27 mouse cellular contexts compared by ENCODE assay signal in genomic region chr12:102571666-102572065, GRCm38 (mm10). TPM values are rescaled to one million over a fixed set of nuclear protein-coding genes. Genes with fewer than 3 reads are reported as not detected.
"Had no signal": no experiment of that assay in that cellular context is flagged by ENCODE, and none has a peak within 500 bp of the region (broad histone marks: within the 10 kb centered on the region; RNA-seq: fewer than 3 reads in every experiment).

No protein-coding gene starts in this region.

- H3K27ac ChIP-seq: heart, embryonic 10.5 days; hindbrain, embryonic 10.5 days; hindbrain, embryonic 12.5 days; hindbrain, embryonic 14.5 days; intestine, embryonic 15.5 days; layer of hippocampus, adult 2 months; limb, embryonic 13.5 days had no signal

- H3K9me3 ChIP-seq: heart, embryonic 10.5 days; heart, embryonic 12.5 days; hindbrain, embryonic 10.5 days; hindbrain, embryonic 12.5 days; intestine, embryonic 15.5 days; limb, embryonic 13.5 days had no signal

- H3K4me3 ChIP-seq: heart, embryonic 10.5 days; heart, embryonic 12.5 days; hindbrain, embryonic 10.5 days; hindbrain, embryonic 12.5 days; intestine, embryonic 15.5 days; layer of hippocampus, adult 2 months; limb, embryonic 13.5 days had no signal

- DNase-seq: forebrain, postnatal 0 days; gastrocnemius, postnatal 10 days; gastrocnemius, postnatal 25 days; heart, adult 18-20 months; heart, postnatal 10 days; heart, postnatal 4 days; kidney, adult 18-20 months; kidney, adult 8-10 months; kidney, postnatal 10 days; kidney, postnatal 25 days; kidney, postnatal 4 days; layer of hippocampus, postnatal 36 days; left cerebral cortex, postnatal 4 days had no signal

- H3K36me3 ChIP-seq: heart, embryonic 10.5 days; heart, embryonic 12.5 days had no signal

- H3K4me1 ChIP-seq: hindbrain, embryonic 12.5 days; intestine, embryonic 15.5 days; limb, embryonic 13.5 days had no signal

- H3K9ac ChIP-seq: forebrain, postnatal 0 days; heart, embryonic 12.5 days; hindbrain, embryonic 12.5 days; hindbrain, embryonic 14.5 days; intestine, embryonic 15.5 days; limb, embryonic 13.5 days had no signal

- H3K27me3 ChIP-seq: heart, embryonic 12.5 days; hindbrain, embryonic 12.5 days; intestine, embryonic 15.5 days; limb, embryonic 13.5 days had no signal

- ATAC-seq: forebrain, postnatal 0 days; hindbrain, embryonic 16.5 days; inflammation-experienced regulatory T-cells, adult 6 months; intestine, embryonic 15.5 days; intestine, postnatal 0 days had no signal

- H3K4me2 ChIP-seq: heart, embryonic 12.5 days; hindbrain, embryonic 12.5 days; hindbrain, embryonic 14.5 days; intestine, embryonic 15.5 days; limb, embryonic 13.5 days had no signal

RNA-seq across cellular contexts. Expression of gene Chga, which starts 16.9 kb away (rescaled TPM):
- total RNA-seq: gastrocnemius, adult 18-20 months; gastrocnemius, postnatal 25 days; granulocyte monocyte progenitor cell, adult 5-6 weeks; heart, adult 18-20 months; heart, postnatal 10 days; heart, postnatal 25 days had no signal
